Mouse (Mus musculus) limb, embryonic 12.5 days (tissue): ENCODE results near the gene Fbf1. TPM values are rescaled to one million over a fixed set of nuclear protein-coding genes. Genes with fewer than 3 reads are reported as not detected.
A peak's percentile ranks its signal among the peaks of the same experiment; 100 is the strongest.
"Not testable (repeated sequence)": the region's sequence is repeated elsewhere in the genome, so short reads cannot be mapped to it uniquely, and the experiment has no call there.

Source experiments
- ATAC-seq: fragments of 200-750 bp; cut with Nextera tagmentation; 2 replicates; pipeline ENCODE4 v1.8.0; 2017; ENCODE audit warnings: low read depth, moderate TSS enrichment; ENCODE audit not compliant: insufficient number of reproducible peaks, insufficient read depth, low FRiP score, low TSS enrichment
- H3K27ac ChIP-seq: fragments of 300-500 bp; sonication (generic); 2 replicates; pipeline ENCODE4 v1.5.1; 2016; ENCODE audit warnings: mild to moderate bottlenecking, moderate library complexity
- H3K27me3 ChIP-seq: fragments of 300-500 bp; sonication (generic); 2 replicates; pipeline ENCODE4 v1.6.1; 2016; ENCODE audit warnings: mild to moderate bottlenecking, moderate library complexity
- H3K36me3 ChIP-seq: fragments of 300-500 bp; sonication (generic); 2 replicates; pipeline ENCODE4 v1.6.1; 2016; ENCODE audit warnings: mild to moderate bottlenecking, moderate library complexity
- H3K4me1 ChIP-seq: fragments of 300-500 bp; sonication (generic); replicated peaks from 2 replicates; pipeline ENCODE4 v1.6.1; 2016
- H3K4me2 ChIP-seq: fragments of 300-500 bp; sonication (generic); 2 replicates; pipeline ENCODE4 v1.6.1; 2016; ENCODE audit warnings: mild to moderate bottlenecking, moderate library complexity
- H3K4me3 ChIP-seq: fragments of 300-500 bp; sonication (generic); replicated peaks from 2 replicates; pipeline ENCODE4 v1.5.1; 2016; ENCODE audit warnings: mild to moderate bottlenecking
- H3K9ac ChIP-seq: fragments of 300-500 bp; sonication (generic); replicated peaks from 2 replicates; pipeline ENCODE4 v1.6.1; 2016; ENCODE audit warnings: mild to moderate bottlenecking, moderate library complexity
- H3K9me3 ChIP-seq: fragments of 300-500 bp; sonication (generic); 2 replicates; pipeline ENCODE4 v1.6.1; 2016; ENCODE audit warnings: mild to moderate bottlenecking, moderate library complexity
- WGBS: fragments of 180-500 bp; shearing (Covaris S2); methylation state at CpG from one replicate; pipeline ENCODE4 v1.1.7; 2016; 5-methylcytosine and 5-hydroxymethylcytosine counted together
- polyA plus RNA-seq: library from polyadenylated mRNA; unstranded; fragments of >200 nt; fragmentation: Nextera tagmentation; extraction: Ambion mirVana; gene quantifications from 2 replicates; pipeline ENCODE4 v1.2.1, GENCODE M21; 2016

The Fbf1 gene
- polyA plus RNA-seq, 1 experiment from 2014 or later, result 54.0 TPM

DNA sequence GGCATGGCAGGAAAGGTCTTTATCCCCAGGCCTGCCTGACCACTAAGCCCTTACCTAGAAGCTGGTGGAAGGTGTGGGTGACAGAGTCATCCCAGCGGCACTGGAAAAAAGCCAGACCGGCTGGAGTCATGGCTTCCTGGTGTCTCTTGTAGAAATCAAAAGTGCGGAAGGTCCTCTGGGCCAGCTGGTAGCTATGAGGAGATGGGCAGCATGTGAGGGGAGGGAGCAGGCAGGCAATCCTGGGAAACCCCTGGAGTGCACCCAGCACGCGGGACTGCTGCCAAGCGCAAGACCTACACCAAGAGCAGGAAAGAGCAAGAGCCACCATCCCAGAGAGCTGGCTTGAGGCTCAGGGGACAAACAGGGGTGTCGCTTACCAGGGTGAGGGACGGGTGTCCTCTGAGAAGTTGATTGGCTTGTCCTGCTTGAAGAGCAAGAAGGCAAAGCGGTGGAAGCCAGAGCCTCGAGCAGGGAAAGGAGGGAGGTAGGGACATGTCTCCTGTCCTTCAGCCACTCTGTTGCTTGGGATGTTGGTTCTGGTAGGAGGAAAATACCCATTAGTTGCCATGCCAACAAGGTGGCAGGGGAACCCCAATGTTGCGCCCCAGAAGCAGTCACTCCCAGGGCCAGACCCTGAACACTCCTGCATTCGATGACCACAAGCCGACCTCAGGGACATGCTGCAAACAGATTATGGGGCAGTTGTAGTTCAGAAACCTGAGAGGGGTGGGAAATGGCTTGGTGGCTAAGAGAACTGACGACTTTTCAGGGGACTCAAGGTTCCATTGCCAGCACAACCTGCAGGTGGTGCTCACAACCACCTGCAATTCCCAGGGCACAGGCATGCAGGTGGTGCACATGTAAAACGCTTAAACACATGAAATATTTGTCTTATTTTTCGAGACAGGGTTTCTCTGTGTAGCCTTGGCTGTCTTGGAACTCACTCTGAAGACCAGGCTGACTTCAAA lies 35.3 kb downstream of the Fbf1 start:
- peaks cover 48% of the 10 kb centered on the region for H3K36me3 ChIP-seq
- 81% methylated on average over 16 of the region's 16 CpGs for whole genome bisulfite sequencing
- no peak overlapping the region for H3K27ac ChIP-seq
- H3K4me1 ChIP-seq, result peaks cover 45% of the 10 kb centered on the region
- no peak overlapping the region for H3K9ac ChIP-seq
- no peak overlapping the region for H3K4me2 ChIP-seq
- no peaks in the 10 kb centered on the region for H3K9me3 ChIP-seq
- no peaks in the 10 kb centered on the region; the same call in none of the 2 replicates for H3K27me3 ChIP-seq
- no peak for ATAC-seq
- H3K4me3 ChIP-seq, result no peak overlapping the region

DNA sequence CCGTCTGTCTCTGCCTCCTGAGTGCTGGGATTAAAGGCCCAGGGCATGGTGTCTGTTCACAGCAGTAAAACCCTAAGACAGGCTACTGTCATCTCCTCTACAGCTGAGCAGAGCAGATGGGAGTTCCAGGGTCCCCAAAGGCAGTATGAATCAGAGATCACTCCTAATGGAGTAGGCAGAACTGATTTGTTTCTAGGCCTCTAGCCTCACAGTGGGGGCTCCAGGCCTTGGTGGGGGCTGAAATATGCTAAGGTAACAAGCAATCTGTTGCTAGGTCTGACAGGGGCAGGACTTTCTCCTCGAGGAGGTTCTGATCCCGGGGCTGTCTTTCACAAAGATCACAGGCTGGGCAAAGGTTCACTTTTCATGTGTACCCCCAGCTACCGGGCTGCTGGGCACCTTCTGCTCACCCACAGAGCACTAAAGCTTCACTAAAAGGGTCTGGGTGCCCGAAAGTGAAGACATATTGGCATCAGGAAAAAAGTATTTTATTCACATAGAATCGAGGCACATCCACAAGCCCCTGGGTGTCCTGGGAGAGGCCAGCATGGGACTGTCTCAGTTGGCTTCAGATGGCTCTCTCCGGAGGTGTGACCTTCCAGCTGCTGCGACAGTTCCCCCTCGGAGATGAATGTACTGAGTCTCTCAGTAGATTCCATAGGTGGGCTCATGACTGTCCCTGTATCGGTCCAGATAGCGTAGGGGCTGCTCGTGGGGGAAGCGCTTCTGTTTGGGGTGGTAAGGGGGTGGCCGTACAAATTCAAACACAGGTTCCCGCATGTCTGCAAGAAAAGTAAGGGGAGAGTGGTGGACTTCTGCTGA lies 36.4 kb downstream of the Fbf1 start:
- no peak for ATAC-seq
- WGBS, result 84% methylated on average over 15 of the region's 15 CpGs
- H3K36me3 ChIP-seq, result peaks cover 48% of the 10 kb centered on the region
- no peaks in the 10 kb centered on the region for H3K9me3 ChIP-seq
- peak overlapping the region; percentile 73 for H3K4me2 ChIP-seq
- H3K4me3 ChIP-seq, result peak overlapping the region; percentile 57
- H3K27me3 ChIP-seq, result no peaks in the 10 kb centered on the region; the same call in none of the 2 replicates
- peaks cover 46% of the 10 kb centered on the region for H3K4me1 ChIP-seq
- peak overlapping the region; percentile 18; the same call in 1 of the 2 replicates for H3K9ac ChIP-seq
- peak overlapping the region; percentile 85 for H3K27ac ChIP-seq

DNA sequence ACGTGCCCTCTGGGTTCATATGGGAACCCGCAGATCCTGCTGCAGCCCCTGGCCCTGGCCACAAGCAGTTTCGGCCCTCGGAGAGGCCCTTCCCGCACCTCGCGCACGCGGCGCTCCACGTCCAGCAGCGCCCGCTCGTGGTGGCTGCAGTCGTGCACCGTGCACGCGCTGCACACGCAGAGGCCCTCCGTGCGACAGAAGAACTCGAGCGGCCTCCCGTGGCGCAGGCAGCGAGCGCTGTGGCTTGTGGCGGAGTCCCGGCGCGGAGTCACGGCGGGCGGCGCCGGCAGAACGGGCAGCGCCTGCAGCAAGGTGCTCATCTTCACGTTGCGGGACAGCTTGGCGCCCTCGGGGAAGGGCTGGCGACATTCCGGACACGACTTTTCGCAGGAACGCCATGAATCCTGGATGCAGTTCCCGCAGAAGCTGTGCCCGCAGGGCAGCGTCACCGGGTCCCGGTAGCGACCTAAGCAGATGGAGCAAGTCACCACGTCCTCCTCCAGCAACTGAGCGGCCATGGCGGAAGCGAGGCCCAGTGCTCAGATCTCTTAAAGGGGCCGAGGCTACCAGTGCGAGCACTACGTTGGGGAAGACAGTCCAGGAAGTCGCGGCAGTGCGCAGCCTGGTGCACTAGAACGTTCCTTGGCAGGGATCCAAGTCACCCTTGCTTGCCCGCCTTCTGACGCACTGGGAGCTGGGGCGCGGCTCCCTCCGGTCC lies 37.3 kb downstream of the Fbf1 start, which contains the start of gene Trim65:
TSS of gene Trim65 (minus strand) at position 641 of the 718 bp plus-strand sequence.
- ATAC-seq, result 0 out of 2 replicates have a peak, but pooled peaks have one; percentile 28
- peaks cover 49% of the 10 kb centered on the region for H3K4me1 ChIP-seq
- peak within 1 kb of the TSS; percentile 85 for H3K27ac ChIP-seq
- H3K27me3 ChIP-seq, result no peaks in the 10 kb centered on the region; the same call in none of the 2 replicates
- H3K4me3 ChIP-seq, result peak within 1 kb of the TSS; percentile 57
- no peaks in the 10 kb centered on the region for H3K9me3 ChIP-seq
- H3K9ac ChIP-seq, result peak within 1 kb of the TSS; percentile 68
- WGBS, result 2% methylated on average over 69 of the region's 69 CpGs
- H3K4me2 ChIP-seq, result peak within 1 kb of the TSS; percentile 73
- peaks cover 48% of the 10 kb centered on the region for H3K36me3 ChIP-seq

DNA sequence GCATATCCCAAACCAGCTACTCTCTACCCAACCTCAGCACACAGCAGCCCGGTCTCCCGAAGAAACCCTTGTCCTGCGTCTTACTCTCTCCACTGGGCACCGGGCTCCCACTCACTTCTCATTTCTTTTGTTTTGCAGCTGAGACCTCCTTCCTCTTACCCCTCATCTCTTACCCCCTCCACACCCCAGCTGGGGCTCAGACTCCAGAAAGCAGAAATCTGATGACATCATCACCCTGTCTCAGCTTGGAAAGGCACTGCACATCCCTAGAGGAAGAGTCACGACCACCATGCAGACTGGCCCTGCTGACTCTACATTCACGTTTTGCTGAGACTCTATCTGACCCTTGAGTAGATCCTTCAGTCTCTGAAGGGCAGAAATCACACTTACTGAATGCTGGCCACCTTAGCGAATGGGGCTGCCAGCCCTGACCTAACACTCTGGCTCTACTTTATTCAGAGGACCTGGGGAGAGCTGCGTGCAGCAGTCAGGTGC lies 37.9 kb downstream of the Fbf1 start:
- Histone ChIP-seq H3K27ac (peak overlapping the region; percentile 85), H3K4me2 (peak overlapping the region; percentile 73), H3K9me3 (no peaks in the 10 kb centered on the region), H3K4me1 (peaks cover 49% of the 10 kb centered on the region), H3K27me3 (no peaks in the 10 kb centered on the region; the same call in none of the 2 replicates), H3K9ac (peak overlapping the region; percentile 68), H3K4me3 (peak overlapping the region; percentile 57), H3K36me3 (peaks cover 48% of the 10 kb centered on the region)
- 0 out of 2 replicates have a peak, but pooled peaks have one; percentile 12 for ATAC-seq
- 44% methylated on average over 8 of the region's 8 CpGs for WGBS

DNA sequence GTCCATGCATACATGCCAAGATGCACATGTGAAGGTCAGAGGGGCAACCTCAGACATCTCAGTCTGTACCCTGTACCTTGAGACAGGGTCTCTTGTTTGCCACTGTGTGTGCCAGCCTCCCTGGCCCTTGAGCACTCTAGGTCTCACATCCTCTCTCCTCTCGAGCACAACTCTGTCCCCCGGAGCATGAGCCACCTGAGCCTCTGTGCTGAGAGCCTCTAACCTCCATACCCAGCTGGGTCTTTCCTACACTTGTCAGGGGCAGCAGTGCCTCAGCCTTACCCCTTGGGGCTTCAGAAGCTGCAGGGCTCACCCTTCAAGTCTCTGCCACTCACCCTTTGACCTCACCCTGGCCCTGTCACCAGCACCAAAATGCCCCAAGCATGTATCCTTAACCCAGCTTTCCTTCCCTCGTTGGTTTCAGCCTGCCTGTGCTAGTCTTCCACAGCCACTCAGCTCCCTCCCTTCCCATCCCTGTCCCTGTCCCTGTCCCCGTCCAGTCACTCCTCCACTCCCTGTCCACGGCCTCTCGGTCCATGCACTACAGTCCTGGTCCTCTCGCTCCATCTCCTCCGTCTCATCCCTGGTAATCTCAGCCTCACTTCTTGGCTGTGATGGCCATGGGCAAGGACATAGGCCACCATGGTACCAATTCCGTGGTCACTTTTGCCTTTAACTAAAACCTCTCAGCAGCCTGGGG lies 38.7 kb downstream of the Fbf1 start:
- no peak for ATAC-seq
- Histone ChIP-seq H3K4me2 (peak overlapping the region; percentile 73; the same call in 1 of the 2 replicates), H3K9me3 (no peaks in the 10 kb centered on the region), H3K27ac (no peak overlapping the region), H3K36me3 (peaks cover 40% of the 10 kb centered on the region), H3K27me3 (no peaks in the 10 kb centered on the region; the same call in none of the 2 replicates), H3K4me3 (no peak overlapping the region), H3K9ac (0 out of 2 replicates have a peak overlapping the region, but pooled peaks have one; percentile 1), H3K4me1 (peaks cover 49% of the 10 kb centered on the region)
- WGBS, result 82% methylated on average over 9 of the region's 9 CpGs

DNA sequence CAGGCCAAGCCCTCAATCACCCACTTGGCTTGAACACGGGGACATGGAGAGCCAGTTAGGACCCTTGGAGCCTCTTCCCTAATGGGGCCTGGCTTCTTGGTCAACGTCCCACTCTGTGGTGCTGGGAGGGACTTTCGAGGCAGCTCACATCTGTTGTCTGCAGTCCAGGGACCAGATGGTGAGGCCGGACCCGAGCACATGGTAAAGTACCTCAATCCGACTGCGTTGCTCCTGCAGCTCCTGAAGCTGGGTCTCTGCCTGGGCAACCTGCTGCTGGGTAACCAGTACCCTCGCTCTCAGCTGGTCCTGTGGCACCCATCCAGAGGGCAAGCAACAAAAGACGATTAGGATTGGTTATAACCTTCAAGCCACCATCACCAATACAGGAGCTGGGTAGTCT lies 40.0 kb downstream of the Fbf1 start:
- Histone ChIP-seq H3K27ac (peak overlapping the region; percentile 50; the same call in 1 of the 2 replicates), H3K27me3 (no peaks in the 10 kb centered on the region; the same call in none of the 2 replicates), H3K4me1 (peaks cover 41% of the 10 kb centered on the region), H3K9ac (peak overlapping the region; percentile 44), H3K4me3 (no peak overlapping the region; the same call in 1 of the 2 replicates), H3K4me2 (peak overlapping the region; percentile 49), H3K36me3 (peaks cover 29% of the 10 kb centered on the region), H3K9me3 (no peaks in the 10 kb centered on the region)
- 68% methylated on average over 9 of the region's 9 CpGs for WGBS
- ATAC-seq, result no peak

DNA sequence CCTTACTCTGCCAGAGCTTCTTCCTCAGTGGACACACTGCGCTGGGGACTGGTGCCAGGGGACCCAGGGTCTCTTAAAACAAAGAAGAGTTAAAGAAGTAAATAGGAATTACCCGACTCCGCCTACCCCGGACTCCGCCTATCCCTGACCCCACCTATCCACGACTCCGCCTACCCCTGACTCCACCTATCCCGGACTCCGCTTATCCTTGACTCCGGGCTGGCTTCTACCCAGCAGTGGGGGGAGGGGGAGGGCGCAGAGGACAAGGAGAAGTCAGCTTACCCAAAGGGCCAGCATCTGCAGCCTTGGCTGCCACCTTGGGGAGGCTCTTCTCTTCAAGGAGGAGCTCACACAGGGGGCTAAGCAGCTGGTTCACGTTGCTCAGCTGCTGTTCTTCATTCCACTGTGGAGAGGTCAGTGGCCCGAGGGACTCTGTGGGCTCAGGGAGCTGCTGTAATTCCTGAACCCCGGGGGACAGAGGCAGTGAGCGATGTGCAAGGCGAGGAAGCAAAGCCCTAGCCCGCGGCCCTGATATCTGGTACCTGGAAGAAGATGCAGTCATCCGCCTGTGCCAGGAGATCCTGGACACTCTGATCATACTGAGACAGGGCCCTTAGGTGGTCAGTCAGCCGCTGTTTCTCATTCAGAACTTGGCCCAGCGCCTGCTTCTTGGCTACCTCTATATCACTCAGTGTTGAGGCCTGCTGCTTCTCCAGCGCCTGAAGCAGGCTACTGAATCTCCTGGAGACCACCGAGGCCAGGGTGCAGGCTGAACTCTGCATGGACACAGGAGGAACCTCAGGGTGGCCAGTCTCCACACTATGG lies 40.6 kb downstream of the Fbf1 start, which contains the start of gene Trim47:
TSS of gene Trim47 (minus strand) at position 55 of the 825 bp plus-strand sequence.
- WGBS, result 23% methylated on average over 23 of the region's 23 CpGs
- H3K27ac ChIP-seq, result peak within 1 kb of the TSS; percentile 50; the same call in 1 of the 2 replicates
- no peaks in the 10 kb centered on the region for H3K9me3 ChIP-seq
- H3K36me3 ChIP-seq, result peaks cover 26% of the 10 kb centered on the region
- H3K4me2 ChIP-seq, result peak within 1 kb of the TSS; percentile 49
- peaks cover 40% of the 10 kb centered on the region for H3K4me1 ChIP-seq
- no peak for ATAC-seq
- H3K27me3 ChIP-seq, result no peaks in the 10 kb centered on the region; the same call in none of the 2 replicates
- peak within 1 kb of the TSS; percentile 28 for H3K4me3 ChIP-seq
- H3K9ac ChIP-seq, result peak within 1 kb of the TSS; percentile 44

DNA sequence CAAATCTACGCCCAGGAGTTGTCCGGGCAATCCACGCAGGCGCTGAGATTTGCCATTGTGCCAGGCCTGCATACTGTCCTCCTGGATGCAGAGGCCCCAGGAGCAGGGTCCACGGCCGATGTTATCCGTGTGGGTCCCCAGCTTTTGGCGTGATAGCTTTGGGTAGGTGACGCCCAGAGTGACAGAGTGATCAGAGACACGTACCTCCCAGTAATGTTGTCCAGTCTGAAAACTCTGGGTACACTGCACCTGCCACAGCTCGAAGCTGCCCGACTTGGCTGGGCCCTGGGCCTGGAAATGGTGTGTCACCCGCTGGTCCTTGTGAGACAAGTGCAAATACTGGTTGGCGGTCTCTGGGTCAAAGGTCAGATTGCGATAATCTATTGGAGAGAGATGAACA lies 41.7 kb downstream of the Fbf1 start:
- Histone ChIP-seq H3K27me3 (no peaks in the 10 kb centered on the region; the same call in none of the 2 replicates), H3K9me3 (no peaks in the 10 kb centered on the region), H3K27ac (no peak overlapping the region), H3K4me3 (no peak overlapping the region), H3K4me1 (peaks cover 34% of the 10 kb centered on the region), H3K4me2 (peak overlapping the region; percentile 49; the same call in 1 of the 2 replicates), H3K9ac (no peak overlapping the region), H3K36me3 (peaks cover 23% of the 10 kb centered on the region)
- 95% methylated on average over 15 of the region's 15 CpGs for WGBS
- ATAC-seq, result no peak

DNA sequence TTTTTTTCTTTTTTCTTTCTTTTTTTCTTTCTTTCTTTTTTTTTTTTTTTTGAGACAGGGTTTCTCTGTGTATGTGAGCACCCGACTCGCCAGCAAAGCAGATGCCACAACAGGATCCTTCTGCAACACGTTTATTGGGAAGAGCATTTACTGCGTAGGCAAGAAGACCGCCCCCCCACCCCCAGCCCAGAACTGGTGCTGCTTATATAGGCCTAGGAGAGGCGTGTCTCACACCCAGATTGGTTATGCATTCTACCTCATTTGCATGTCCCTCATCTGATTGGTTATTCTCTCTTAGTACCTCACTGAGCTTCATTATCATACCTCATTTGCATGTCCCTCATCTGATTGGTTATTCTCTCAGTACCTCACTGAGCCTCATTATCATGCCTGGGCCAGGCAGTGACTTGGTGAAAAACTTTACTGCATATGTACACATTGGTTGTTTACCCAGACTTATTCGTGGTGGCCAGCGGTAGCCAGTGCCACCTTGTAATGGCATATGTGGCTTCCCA lies 46.2 kb downstream of the Fbf1 start:
- 94% methylated on average over 8 of the region's 8 CpGs for WGBS
- not testable (repeated sequence) for ATAC-seq, H3K4me3 ChIP-seq, H3K4me2 ChIP-seq, H3K27me3 ChIP-seq, H3K9ac ChIP-seq, H3K9me3 ChIP-seq, H3K27ac ChIP-seq
- Histone ChIP-seq H3K4me1 (peaks cover 12% of the 10 kb centered on the region), H3K36me3 (peaks cover 20% of the 10 kb centered on the region)
